Mouse (Mus musculus): ENCODE measurements around the gene Gm6882.
"Not testable (repeated sequence)": the region's sequence is repeated elsewhere in the genome, so short reads cannot be mapped to it uniquely, and the experiment has no call there.

The Gm6882 gene

DNA sequence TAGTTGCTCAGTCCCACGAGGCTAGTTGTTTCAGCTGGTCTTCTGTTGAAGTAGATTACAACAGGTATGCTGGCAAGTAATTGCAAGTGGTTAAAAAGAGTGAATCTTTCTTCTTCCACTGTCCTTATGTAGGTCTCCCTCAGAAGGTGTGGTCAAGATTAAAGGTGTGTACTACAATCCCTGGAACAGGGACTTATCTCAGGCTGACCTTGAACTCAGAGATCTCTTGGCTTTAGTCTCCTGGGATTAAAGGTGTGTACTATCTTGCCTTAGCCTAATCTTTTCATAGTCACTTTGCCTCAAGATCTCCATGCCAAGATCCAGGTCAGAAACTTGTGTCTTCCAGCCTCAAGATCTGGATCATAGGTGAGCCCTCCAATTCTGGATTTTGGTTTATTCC is at the start of gene Gm6882:
TSS of gene Gm6882 (minus strand) at position 101 of the 400 bp plus-strand sequence.
- DNase-seq (ENCODE audit: low read depth, low spot score), result not testable (repeated sequence)

Data from mesoderm, embryonic 11.5 days (tissue).